Mouse (Mus musculus) macrophage (primary cell): ENCODE measurements around the gene Rbm24. TPM values are rescaled to one million over a fixed set of nuclear protein-coding genes. Genes with fewer than 3 reads are reported as not detected.

ENCODE experiments used
- H3K27ac ChIP-seq: fragments of 350-480 bp; formaldehyde crosslinking; 2 replicates; pipeline ENCODE4 v1.9.0; 2021
- H3K36me3 ChIP-seq: fragments of 350-480 bp; formaldehyde crosslinking; 2 replicates; pipeline ENCODE4 v1.9.0; 2021; ENCODE audit errors: inconsistent target
- H3K4me3 ChIP-seq: fragments of 350-480 bp; formaldehyde crosslinking; 2 replicates; pipeline ENCODE4 v1.9.0; 2021; ENCODE audit errors: inconsistent target
- H3K79me2 ChIP-seq: fragments of 350-480 bp; formaldehyde crosslinking; 2 replicates; pipeline ENCODE4 v1.9.0; 2021; ENCODE audit errors: inconsistent target
- WGBS: methylation state at CpG from one replicate; pipeline ENCODE4 v1.1.7; 2026; ENCODE audit warnings: inconsistent platforms; ENCODE audit not compliant: missing documents; 5-methylcytosine and 5-hydroxymethylcytosine counted together
- polyA plus RNA-seq: library from polyadenylated mRNA; stranded (reverse); fragments of 250-400 nt; gene quantifications from 3 replicates; pipeline ENCODE4 v1.2.4, GENCODE M21; 2018; ENCODE audit warnings: inconsistent platforms

Gene Rbm24
- polyA plus RNA-seq, 1 experiment from 2014 or later, result not detected

DNA sequence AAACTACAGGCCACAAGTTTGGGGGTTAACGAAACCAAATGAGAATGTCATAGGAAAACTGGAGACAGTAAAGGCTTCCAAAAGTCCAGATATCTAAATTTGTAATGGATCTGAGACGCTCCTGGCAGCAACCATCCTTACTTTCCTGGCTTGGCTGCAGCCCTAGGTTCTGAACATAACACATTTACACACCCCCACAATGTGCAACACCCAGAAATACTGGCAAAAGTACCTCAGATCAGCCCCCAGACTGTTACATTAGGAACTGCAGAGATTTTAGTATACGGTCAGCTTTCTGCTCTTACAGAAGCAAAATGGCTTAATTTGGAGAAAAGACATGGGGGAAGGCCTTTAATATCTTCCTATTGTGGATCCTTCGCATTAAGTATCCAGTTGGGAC lies 44.0 kb downstream of the Rbm24 start:
- H3K27ac ChIP-seq, result no peak overlapping the region
- H3K79me2 ChIP-seq, result no peaks in the 10 kb centered on the region
- H3K4me3 ChIP-seq, result no peak overlapping the region
- H3K36me3 ChIP-seq, result no peaks in the 10 kb centered on the region
- WGBS, result 93% methylated on average over 4 of the region's 4 CpGs

DNA sequence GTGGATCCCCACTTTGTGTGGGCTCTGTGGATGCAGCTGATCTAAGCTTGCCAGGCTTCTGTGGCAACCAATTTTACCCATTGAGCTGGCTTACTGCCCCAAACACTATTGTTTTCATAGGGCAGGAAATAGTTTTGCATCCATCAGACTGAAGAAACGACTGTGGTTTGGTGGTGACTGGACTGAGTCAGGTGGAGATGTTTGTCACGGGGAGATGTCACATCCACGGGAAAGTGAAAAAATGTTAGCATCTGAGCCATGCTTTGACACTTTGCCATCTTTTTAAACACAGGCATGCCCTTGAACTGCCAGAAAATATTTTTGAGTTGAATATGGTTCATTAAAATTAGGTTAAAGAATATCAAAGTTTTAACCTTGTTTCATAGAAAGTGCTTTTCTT lies 45.5 kb downstream of the Rbm24 start:
- Histone ChIP-seq H3K79me2 (no peaks in the 10 kb centered on the region), H3K27ac (no peak overlapping the region), H3K36me3 (no peaks in the 10 kb centered on the region), H3K4me3 (no peak overlapping the region)
- 5% methylated on average over 3 of the region's 3 CpGs for WGBS

DNA sequence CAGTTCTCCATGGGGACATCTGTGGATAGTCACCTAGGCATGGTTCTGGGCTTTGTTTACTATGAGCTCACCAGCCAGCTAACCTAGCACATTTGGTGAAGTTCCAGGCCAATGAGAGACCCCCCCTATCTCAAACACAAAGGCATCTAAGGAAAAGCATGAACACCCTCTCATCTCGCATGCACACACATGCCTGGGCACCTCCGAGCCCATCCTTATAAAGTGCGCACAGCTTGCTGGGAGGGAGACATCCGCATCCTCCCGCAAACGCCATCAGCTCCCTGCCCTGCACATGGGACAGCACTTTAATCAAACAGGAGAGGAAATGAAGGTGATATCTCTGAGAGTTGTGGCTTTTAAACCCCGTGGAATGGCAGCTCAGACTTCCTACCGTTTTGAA lies 50.0 kb downstream of the Rbm24 start:
- Histone ChIP-seq H3K4me3 (no peak overlapping the region), H3K79me2 (no peaks in the 10 kb centered on the region), H3K36me3 (no peaks in the 10 kb centered on the region), H3K27ac (no peak overlapping the region)
- 45% methylated on average over 8 of the region's 8 CpGs for WGBS

GRCm38 (mm10) chr13:46469536-46469935 lies 51.3 kb downstream of the Rbm24 start:
- no peaks in the 10 kb centered on the region for H3K79me2 ChIP-seq
- no peak overlapping the region for H3K4me3 ChIP-seq
- 96% methylated on average over 2 of the region's 2 CpGs for WGBS
- no peak overlapping the region for H3K27ac ChIP-seq
- H3K36me3 ChIP-seq, result no peaks in the 10 kb centered on the region

Other genes starting within 250 kb of the Rbm24 start
- not detected in 3 replicates for gene Stmnd1, start 144.7 kb upstream of the Rbm24 start, polyA plus RNA-seq
- gene Cap2, start 83.4 kb downstream of the Rbm24 start, polyA plus RNA-seq, result 0.07 TPM in 1 of 3 replicates, not detected in the others